Mouse (Mus musculus) kidney, postnatal 36 days (tissue): ENCODE measurements at regions not wholly inside any gene's neighbourhood (a gene's known extent, or its start where the extent isn't known, plus 50 kb on each side); places are given as distances from the start of the nearest gene placed in this dataset.

ENCODE experiments used
- DNase-seq, 2 experiments: peaks; one replicate each; pipeline ENCODE4 v3.0.0; 2021 to 2022; ENCODE audit warnings: mixed read lengths in 2 of 2

DNA sequence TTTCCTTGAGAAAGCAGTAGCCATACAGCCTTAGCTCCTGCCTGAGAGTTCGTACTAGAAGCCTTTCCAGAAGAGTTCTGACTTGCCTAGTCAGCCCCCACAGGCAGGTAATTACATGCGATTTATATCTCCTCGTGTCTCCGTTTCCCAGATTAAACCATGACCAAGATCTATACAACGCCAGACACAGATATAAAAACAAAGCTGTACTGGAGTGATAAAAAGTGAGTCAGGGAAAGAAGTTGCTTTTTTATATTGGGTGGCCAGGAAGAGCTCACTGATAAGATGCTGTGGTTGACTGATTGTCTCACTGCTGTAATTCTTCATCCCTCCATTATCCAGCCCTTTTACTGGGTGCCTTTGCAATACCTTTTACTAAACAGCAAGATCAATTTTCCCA, 64.4 kb upstream of the Asb5 start:
- no peak for DNase-seq

DNA sequence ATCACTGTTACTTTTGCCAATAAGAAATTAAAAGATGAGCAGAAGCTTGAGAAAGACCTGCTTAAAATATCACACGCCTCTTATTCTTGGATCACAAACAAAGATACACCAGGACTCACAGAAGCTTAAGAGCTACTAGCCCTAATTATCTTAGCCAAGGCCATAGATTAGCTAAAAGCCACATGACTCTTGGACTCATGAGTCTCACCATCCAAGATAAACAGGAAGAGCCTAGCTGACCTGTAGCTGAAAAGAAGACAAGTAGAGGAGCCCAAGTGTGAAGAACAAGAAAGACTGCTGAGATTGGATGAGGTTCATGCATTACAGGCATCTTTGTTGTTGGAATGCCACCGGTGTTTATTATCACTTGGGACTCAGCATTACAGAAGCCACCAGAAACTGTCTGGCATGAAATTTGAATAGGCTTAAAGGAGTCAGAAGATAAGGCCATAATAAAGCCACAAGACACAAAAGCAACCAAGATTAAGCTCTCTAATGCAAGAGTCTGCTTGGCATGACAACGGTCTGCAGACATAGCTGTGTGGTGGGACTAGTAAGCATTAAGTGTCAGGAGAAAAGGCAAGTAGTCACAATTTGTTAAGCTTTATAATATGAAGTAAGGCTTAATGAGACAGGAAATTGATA, 63.8 kb upstream of the Asb5 start:
- no peak for DNase-seq
